Mouse (Mus musculus) ovary, adult 18-20 months (tissue): ENCODE results near the gene A730015C16Rik.

Experiments used
- DNase-seq: peaks from one replicate; pipeline ENCODE4 v3.0.0; 2022; ENCODE audit warnings: low spot score, mixed read lengths

A730015C16Rik gene

DNA sequence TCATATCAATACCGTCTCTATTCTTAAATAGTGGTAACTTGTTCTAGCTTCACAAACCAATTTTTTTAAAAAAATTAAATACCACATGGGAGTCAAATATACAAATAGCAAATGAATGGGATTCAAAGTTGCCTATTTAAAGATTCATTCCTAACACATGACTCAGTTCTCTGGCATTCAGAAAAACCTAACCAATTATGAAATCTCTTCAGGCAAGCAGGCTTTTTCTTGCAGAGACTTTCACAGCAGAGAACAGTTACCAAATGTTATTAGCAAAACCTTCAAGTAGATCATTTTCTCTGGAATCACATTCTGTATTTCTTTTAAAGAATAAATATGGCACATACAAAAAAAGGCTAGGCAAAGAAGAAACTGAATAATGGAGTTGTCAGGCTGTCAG lies 17.7 kb downstream of the A730015C16Rik start:
- no peak for DNase-seq

DNA sequence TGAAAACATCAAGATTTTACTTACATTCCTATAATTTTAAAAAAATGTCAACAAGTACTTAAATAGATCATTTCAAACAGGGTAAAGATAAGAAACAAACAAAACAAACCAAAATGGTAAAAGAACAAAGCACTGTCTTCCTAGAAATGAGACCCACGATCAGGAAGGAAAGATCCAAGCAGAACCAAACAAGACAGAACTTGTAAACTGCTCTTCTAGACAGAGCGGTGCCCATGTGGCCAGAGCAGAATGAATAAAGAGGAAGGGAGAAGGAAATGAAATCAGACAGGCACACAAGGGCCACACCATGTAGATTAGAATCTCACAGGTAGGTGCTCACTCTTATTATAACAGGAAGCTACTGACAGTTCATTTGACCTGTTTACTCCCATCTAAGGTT lies 21.8 kb downstream of the A730015C16Rik start:
- DNase-seq: no peak

DNA sequence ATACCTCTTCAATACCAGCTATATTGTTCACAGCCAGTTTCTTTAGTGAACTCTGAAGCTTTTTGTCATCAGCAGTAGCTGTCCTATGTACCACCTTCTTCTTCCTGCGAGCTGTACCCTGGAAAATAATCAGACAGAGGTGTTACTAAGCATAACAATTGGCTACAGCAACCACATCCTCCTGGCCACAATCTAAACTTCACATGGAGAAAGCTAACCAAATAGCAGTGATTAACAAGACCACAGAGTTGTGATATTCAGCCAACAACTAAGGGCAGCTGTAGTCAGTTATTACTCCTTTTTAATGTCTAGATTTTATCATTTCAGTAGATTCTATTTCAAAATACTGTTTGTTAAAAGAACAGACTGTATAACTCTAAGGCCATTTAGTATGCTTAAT lies 22.3 kb downstream of the A730015C16Rik start:
- DNase-seq: no peak

- DNase-seq: no peak
Observed at GRCm38 (mm10) chr4:108825677-108826076, 22.7 kb downstream of the A730015C16Rik start.

DNA sequence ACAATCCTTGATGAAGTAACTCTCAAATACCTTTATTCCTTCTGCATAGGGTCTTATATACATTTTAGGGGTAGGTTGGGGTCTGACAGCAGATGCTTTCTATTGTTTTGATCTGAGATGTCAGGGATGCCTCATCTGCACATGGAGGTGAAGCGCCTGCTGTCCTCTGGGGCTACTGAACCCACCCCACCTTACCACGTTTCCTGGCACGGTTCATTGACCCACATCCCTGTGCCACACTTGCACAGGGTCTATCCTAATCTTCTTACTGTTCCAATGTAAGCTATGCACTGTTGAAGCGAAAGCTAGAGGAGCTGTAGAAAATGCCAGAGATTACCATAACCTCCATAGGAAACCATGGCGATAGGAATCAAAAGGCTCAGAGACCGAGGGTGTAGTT lies 36.9 kb downstream of the A730015C16Rik start:
- DNase-seq: no peak

DNA sequence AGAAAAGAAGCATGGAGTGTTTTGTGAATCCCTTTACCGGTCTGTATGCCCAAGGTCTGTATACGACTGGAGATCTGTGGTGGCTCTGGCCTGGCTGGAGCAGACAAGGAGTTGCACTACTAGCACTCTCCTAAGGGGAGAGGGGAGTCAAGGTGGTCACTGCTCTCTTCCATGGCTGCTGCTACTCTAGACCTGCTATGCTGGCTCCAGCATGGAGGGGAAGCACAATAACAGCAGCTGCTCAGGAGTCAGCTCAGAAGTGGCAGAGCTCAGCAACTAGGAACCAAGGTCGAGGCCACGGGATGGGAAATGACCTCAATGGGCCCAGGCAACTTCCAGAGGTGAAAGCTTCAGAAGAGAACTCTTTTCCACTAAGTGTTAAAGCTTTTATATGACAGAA lies 37.3 kb downstream of the A730015C16Rik start:
- DNase-seq: no peak

DNA sequence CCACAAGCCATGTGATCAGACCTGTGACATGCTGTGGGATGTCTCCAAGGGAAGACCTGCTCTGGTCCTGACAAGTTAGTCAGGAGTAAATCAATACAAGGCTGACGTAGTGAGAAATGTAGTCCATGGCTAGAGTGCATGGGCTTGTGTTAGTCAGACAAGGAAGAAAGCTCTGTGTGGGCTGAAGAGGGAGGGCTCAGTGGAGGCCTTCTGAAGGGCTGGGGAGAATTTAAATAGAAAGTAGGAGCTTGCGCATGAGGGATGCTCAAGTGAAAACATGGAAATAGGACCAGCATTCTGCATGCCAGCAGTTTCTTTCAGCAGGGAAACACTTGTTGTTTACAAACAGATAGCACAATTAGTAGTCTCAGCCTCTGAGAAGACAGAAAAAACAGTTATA lies 44.9 kb downstream of the A730015C16Rik start:
- no peak for DNase-seq

GRCm38 (mm10) chr4:108798083-108798830 lies 50.2 kb downstream of the A730015C16Rik start:
- DNase-seq: no peak
